Mouse (Mus musculus) brain, embryonic 14.5 days (tissue): ENCODE measurements at regions not wholly inside any gene's neighbourhood (a gene's known extent, or its start where the extent isn't known, plus 50 kb on each side); places are given as distances from the start of the nearest gene placed in this dataset.

Source experiments
- DNase-seq: peaks from one replicate; pipeline ENCODE4 v3.0.0-alpha.2; 2011; ENCODE audit warnings: low read depth
- CTCF ChIP-seq: fragments of 200-500 bp; IDR thresholded peaks from 2 replicates; pipeline ENCODE4 v1.5.1; 2012; ENCODE audit warnings: inconsistent platforms, mild to moderate bottlenecking, moderate library complexity, borderline replicate concordance; ENCODE audit not compliant: insufficient read depth, insufficient read length; ENCODE audit errors: extremely low read depth
- POLR2A ChIP-seq: fragments of 200-500 bp; IDR thresholded peaks from 2 replicates; pipeline ENCODE4 v1.6.1; 2012; ENCODE audit warnings: mild to moderate bottlenecking, inconsistent platforms, borderline replicate concordance; ENCODE audit not compliant: poor library complexity, insufficient read depth, insufficient read length, severe bottlenecking; ENCODE audit errors: extremely low read depth

DNA sequence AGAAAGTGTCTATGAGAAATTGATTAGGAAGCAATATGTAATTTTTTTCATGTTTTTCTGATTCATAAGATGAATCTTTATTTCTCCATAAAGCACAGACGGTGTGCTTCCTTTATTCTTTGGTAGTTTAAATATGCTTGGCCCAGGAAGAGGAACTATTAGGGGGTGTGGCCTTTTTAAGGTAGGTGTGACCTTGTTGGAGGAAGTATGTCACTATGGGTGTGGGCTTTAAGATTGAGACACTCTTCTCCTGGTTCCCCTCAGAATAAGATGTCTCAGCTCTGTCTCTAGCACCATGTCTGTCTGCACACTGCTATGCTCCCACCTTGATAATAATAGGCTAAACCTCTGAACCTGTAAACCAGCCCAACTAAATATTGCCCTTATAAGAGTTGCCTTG is 54.8 kb upstream of the Ccdc88a start:
- DNase-seq, result no peak

DNA sequence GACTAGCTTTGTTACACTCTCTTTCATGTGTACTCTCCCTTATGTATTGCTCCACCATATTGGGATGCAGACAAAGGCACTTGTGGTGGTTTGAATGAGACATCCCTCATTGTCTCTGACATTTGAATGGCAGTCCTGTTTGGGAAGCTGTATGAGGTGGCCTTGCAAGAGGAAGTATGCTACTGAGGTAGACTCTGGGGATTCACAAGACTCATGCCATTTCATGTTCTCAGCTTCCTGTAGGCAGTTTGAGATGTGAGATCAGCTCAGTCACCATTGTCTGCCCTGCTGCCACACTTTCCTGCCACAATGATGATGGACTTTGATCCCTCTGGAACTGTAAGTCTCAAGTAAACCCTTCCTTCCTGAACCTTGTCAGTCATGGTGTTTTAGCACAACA is 62.9 kb upstream of the Ccdc88a start:
- DNase-seq, result no peak
- TF ChIP-seq CTCF (no peak), POLR2A (no peak)

More for the DNA sequence above, 54.8 kb upstream of the Ccdc88a start:
- TF ChIP-seq CTCF, result no peak
- no peak for TF ChIP-seq POLR2A

DNA sequence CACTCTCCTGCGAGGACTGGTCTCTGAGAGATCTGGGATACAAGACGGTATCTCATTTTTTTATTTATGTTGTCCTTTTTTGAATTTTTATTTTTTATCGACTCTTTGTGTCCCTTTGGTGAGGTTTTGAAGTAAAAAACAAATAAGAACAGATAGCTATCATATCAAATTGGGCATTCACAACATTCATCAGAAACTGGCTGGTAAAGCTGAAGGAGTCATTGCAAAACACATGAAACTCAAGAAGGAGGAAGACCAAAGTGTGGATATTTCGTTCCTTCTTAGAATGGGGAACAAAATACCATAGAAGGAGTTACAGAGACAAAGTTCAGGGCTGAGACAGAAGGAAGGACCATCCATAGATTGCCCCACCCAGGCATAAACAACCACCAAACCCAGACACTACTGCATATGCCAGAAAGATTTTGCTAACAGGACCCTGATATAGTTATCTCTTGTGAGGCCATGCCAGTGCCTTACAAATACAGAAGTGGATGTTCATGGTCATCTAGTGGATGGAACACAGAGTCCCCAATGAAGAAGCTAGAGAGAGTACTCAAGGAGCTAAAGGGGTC is 60.9 kb upstream of the Cfap36 start:
- TF ChIP-seq CTCF (no peak), POLR2A (no peak)
- DNase-seq, result no peak

DNA sequence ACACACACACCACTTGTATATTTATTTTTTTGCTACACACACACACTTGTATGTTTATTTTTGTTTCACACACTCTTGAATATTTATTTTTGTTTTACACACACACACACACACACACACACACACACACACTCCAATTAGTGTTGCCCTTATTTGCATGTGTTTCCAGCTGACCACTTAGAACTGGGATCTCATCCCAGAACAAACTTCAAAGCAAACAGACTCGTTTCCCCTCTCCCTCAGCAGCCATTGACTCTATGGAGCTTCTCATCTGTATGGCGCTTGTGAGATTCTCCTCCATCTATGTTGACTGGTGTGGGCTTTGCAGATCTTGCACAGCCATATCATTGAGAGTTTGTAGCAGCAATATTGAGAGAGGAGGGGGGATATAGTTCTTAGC is 53.3 kb upstream of the Cfap36 start:
- peak; percentile 70 for DNase-seq
- TF ChIP-seq POLR2A (no peak), CTCF (no peak)
